Mouse (Mus musculus) adrenal gland, postnatal 10 days (tissue): ENCODE measurements around the gene Mast4. TPM values are rescaled to one million over a fixed set of nuclear protein-coding genes. Genes with fewer than 3 reads are reported as not detected.

ENCODE experiments used
- DNase-seq: peaks from one replicate; pipeline ENCODE4 v3.0.0; 2021; ENCODE audit warnings: mixed read lengths
- total RNA-seq, 2 experiments: library from RNA; stranded (reverse); gene quantifications; 2 replicates each; pipeline ENCODE4 v1.2.3; 2021

The Mast4 gene
- total RNA-seq, 2 experiments from 2014 or later, result 38.8 to 58.3 TPM

- no peak for DNase-seq
These were observed 17.4 kb downstream of the Mast4 start for GRCm38 (mm10) chr13:103316777-103317367.

- no peak for DNase-seq
These were observed 19.1 kb downstream of the Mast4 start for GRCm38 (mm10) chr13:103315113-103315708.

GRCm38 (mm10) chr13:103308296-103308695, 26.0 kb downstream of the Mast4 start:
- no peak for DNase-seq

GRCm38 (mm10) chr13:103303826-103304225, 30.5 kb downstream of the Mast4 start:
- no peak for DNase-seq

GRCm38 (mm10) chr13:103302508-103302907, 31.8 kb downstream of the Mast4 start:
- no peak for DNase-seq

GRCm38 (mm10) chr13:103302077-103302476, 32.2 kb downstream of the Mast4 start:
- no peak for DNase-seq

GRCm38 (mm10) chr13:103294424-103294823, 39.9 kb downstream of the Mast4 start:
- DNase-seq, result no peak

- DNase-seq, result no peak
These were observed 41.2 kb downstream of the Mast4 start for GRCm38 (mm10) chr13:103293121-103293520.

- DNase-seq, result no peak
These were observed 43.2 kb downstream of the Mast4 start for GRCm38 (mm10) chr13:103291098-103291497.

- peak; percentile 49 for DNase-seq
These were observed 48.5 kb downstream of the Mast4 start for GRCm38 (mm10) chr13:103285821-103286220.

GRCm38 (mm10) chr13:103285036-103285435, 49.3 kb downstream of the Mast4 start:
- DNase-seq, result no peak

GRCm38 (mm10) chr13:103270856-103271391, 63.4 kb downstream of the Mast4 start:
- DNase-seq, result no peak

- DNase-seq, result no peak
These were observed 71.6 kb downstream of the Mast4 start for GRCm38 (mm10) chr13:103262707-103263106.

- DNase-seq, result no peak
These were observed 72.2 kb downstream of the Mast4 start for GRCm38 (mm10) chr13:103262061-103262460.

GRCm38 (mm10) chr13:103260414-103260813, 73.9 kb downstream of the Mast4 start:
- DNase-seq, result no peak

- DNase-seq, result peak; percentile 25
These were observed 76.2 kb downstream of the Mast4 start for GRCm38 (mm10) chr13:103258106-103258505.

GRCm38 (mm10) chr13:103254861-103255260, 79.4 kb downstream of the Mast4 start:
- DNase-seq, result peak; percentile 28

GRCm38 (mm10) chr13:103253077-103253476, 81.2 kb downstream of the Mast4 start:
- DNase-seq, result no peak

GRCm38 (mm10) chr13:103248102-103249054, 85.9 kb downstream of the Mast4 start:
- DNase-seq, result no peak

- no peak for DNase-seq
These were observed 87.2 kb downstream of the Mast4 start for GRCm38 (mm10) chr13:103246973-103247718.

GRCm38 (mm10) chr13:103245431-103245830, 88.9 kb downstream of the Mast4 start:
- no peak for DNase-seq

GRCm38 (mm10) chr13:103244053-103244452, 90.2 kb downstream of the Mast4 start:
- no peak for DNase-seq
